Mouse (Mus musculus) lung, postnatal 0 days (tissue): ENCODE data around the gene Slc35c1. TPM values are rescaled to one million over a fixed set of nuclear protein-coding genes. Genes with fewer than 3 reads are reported as not detected.

Experiments
- ATAC-seq: fragments of 200-750 bp; cut with Nextera tagmentation; 2 replicates; pipeline ENCODE4 v1.8.0; 2017; ENCODE audit warnings: moderate library complexity
- DNase-seq: peaks from one replicate; pipeline ENCODE4 v3.0.0-alpha.2; 2016; ENCODE audit warnings: low spot score
- H3K27ac ChIP-seq: fragments of 300-500 bp; sonication (generic); 2 replicates; pipeline ENCODE4 v1.5.1; 2014; ENCODE audit warnings: antibody characterized with exemption, mild to moderate bottlenecking, low read length, mixed read lengths
- H3K27me3 ChIP-seq: fragments of 300-500 bp; sonication (generic); replicated peaks from 2 replicates; pipeline ENCODE4 v1.6.1; 2014; ENCODE audit warnings: low read length, mixed read lengths; ENCODE audit not compliant: insufficient read depth
- H3K36me3 ChIP-seq: fragments of 300-500 bp; sonication (generic); 2 replicates; pipeline ENCODE4 v1.6.1; 2014; ENCODE audit warnings: low read length, mixed read lengths; ENCODE audit not compliant: insufficient read depth
- H3K4me1 ChIP-seq: fragments of 300-500 bp; sonication (generic); 2 replicates; pipeline ENCODE4 v1.6.1; 2014; ENCODE audit warnings: antibody characterized with exemption, low read depth, low read length, mixed read lengths; ENCODE audit not compliant: insufficient read depth
- H3K4me2 ChIP-seq: fragments of 300-500 bp; sonication (generic); replicated peaks from 2 replicates; pipeline ENCODE4 v1.6.1; 2014; ENCODE audit warnings: low read depth, mild to moderate bottlenecking, low read length, moderate library complexity, mixed read lengths
- H3K4me3 ChIP-seq: fragments of 300-500 bp; sonication (generic); 2 replicates; pipeline ENCODE4 v1.5.1; 2014; ENCODE audit warnings: low read depth, low read length
- H3K9ac ChIP-seq: fragments of 300-500 bp; sonication (generic); replicated peaks from 2 replicates; pipeline ENCODE4 v1.6.1; 2014; ENCODE audit warnings: low read depth, mild to moderate bottlenecking
- H3K9me3 ChIP-seq: fragments of 300-500 bp; sonication (generic); 2 replicates; pipeline ENCODE4 v1.6.1; 2016; ENCODE audit warnings: low read length, mixed read lengths
- CTCF ChIP-seq: IDR thresholded peaks from 2 replicates; pipeline ENCODE4 v1.5.1; 2016; ENCODE audit warnings: antibody characterized with exemption, mild to moderate bottlenecking
- EP300 ChIP-seq: IDR thresholded peaks from 2 replicates; pipeline ENCODE4 v1.6.1; 2016; ENCODE audit warnings: antibody characterized with exemption, mild to moderate bottlenecking, control low read depth
- WGBS: fragments of 180-500 bp; shearing (Covaris S2); extraction: QIAGEN DNeasy Blood & Tissue Kit; methylation state at CpG from one replicate; pipeline ENCODE4 v1.1.7; 2014; 5-methylcytosine and 5-hydroxymethylcytosine counted together
- polyA plus RNA-seq: library from polyadenylated mRNA; unstranded; fragments of >200 nt; fragmentation: Nextera tagmentation; extraction: Ambion mirVana; gene quantifications from 2 replicates; pipeline ENCODE4 v1.2.1, GENCODE M21; 2015

Gene Slc35c1
- polyA plus RNA-seq, 1 experiment from 2014 or later, result 12.9 TPM

GRCm38 (mm10) chr2:92430723-92431541 lies 29.4 kb downstream of the Slc35c1 start:
- H3K9me3 ChIP-seq, result no peaks in the 10 kb centered on the region
- no peaks in the 10 kb centered on the region for H3K27me3 ChIP-seq
- no peaks in the 10 kb centered on the region for H3K36me3 ChIP-seq
- 45% methylated on average over 21 of the region's 21 CpGs for WGBS
- peak overlapping the region; percentile 95 for H3K9ac ChIP-seq
- peak overlapping the region; percentile 78 for H3K4me2 ChIP-seq
- peaks cover 51% of the 10 kb centered on the region for H3K4me1 ChIP-seq
- peak; percentile 48 for TF ChIP-seq EP300
- peak; percentile 45 for TF ChIP-seq CTCF
- peak overlapping the region; percentile 93 for H3K4me3 ChIP-seq
- ATAC-seq (peak; percentile 29), DNase-seq (peak; percentile 92)
- peak overlapping the region; percentile 95 for H3K27ac ChIP-seq

DNA sequence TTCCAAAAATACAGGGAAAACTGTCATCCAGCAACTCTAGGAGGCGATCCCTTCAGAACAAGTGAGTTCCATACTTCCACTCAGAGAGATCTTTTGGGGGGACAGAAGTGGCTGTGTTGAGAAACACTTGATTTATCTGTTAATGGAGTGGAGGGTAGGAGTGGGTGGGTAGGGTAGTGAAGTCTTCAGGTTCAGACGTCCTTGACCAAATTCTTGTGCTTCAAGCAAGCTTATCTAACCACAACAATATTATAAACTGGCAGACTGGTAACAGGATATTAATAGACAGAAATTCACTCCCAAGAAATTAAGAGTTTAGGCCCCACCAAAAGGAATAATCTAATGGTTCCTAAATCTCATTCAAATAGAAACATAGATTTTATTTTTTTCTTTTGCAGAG lies 30.2 kb downstream of the Slc35c1 start:
- TF ChIP-seq EP300 (peak; percentile 46; the same call in 1 of the 2 replicates), CTCF (no peak)
- peaks cover 56% of the 10 kb centered on the region for H3K4me1 ChIP-seq
- ATAC-seq (no peak), DNase-seq (peak; percentile 25)
- H3K27ac ChIP-seq, result peak overlapping the region; percentile 95
- no peaks in the 10 kb centered on the region for H3K27me3 ChIP-seq
- no peaks in the 10 kb centered on the region for H3K9me3 ChIP-seq
- WGBS, result 55% methylated on average over 2 of the region's 2 CpGs
- no peak overlapping the region for H3K4me3 ChIP-seq
- peak overlapping the region; percentile 13; the same call in 1 of the 2 replicates for H3K9ac ChIP-seq
- H3K36me3 ChIP-seq, result no peaks in the 10 kb centered on the region
- H3K4me2 ChIP-seq, result peak overlapping the region; percentile 14; the same call in 1 of the 2 replicates

DNA sequence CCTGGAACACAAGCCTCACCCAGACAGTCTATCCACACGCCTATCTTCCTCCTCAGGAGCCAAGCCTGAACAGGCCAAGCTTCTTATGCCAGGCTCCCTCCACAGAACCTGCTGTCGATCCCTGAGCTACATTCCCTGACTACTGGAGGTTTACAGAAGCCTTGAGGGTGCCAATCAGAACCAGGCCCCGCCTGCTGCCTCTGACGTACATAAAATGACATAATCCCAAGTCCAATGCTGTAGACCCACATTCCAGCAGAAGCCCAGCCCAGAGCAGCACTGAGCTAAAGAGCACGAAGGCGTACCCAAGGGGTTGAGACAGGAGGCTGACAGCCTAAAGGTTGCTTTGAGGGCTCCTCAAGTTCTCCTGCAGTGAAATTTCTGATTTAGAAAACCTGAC lies 32.5 kb downstream of the Slc35c1 start:
- H3K9me3 ChIP-seq, result no peaks in the 10 kb centered on the region
- TF ChIP-seq EP300 (peak; percentile 82; the same call in 1 of the 2 replicates), CTCF (peak; percentile 25; the same call in 1 of the 2 replicates)
- no peaks in the 10 kb centered on the region for H3K27me3 ChIP-seq
- ATAC-seq (peak; percentile 76), DNase-seq (peak; percentile 96)
- peak overlapping the region; percentile 2; the same call in 1 of the 2 replicates for H3K4me2 ChIP-seq
- H3K4me1 ChIP-seq, result peaks cover 72% of the 10 kb centered on the region
- no peak overlapping the region; the same call in 1 of the 2 replicates for H3K9ac ChIP-seq
- 19% methylated on average over 6 of the region's 6 CpGs for whole genome bisulfite sequencing
- H3K4me3 ChIP-seq, result no peak overlapping the region
- H3K36me3 ChIP-seq, result peaks cover 9% of the 10 kb centered on the region; the same call in 1 of the 2 replicates
- H3K27ac ChIP-seq, result peak overlapping the region; percentile 95

GRCm38 (mm10) chr2:92426426-92426825 lies 33.9 kb downstream of the Slc35c1 start:
- ATAC-seq (no peak), DNase-seq (peak; percentile 61)
- peaks cover 59% of the 10 kb centered on the region for H3K4me1 ChIP-seq
- H3K4me3 ChIP-seq, result no peak overlapping the region
- no peak overlapping the region for H3K9ac ChIP-seq
- peaks cover 20% of the 10 kb centered on the region; the same call in 1 of the 2 replicates for H3K36me3 ChIP-seq
- no peaks in the 10 kb centered on the region for H3K27me3 ChIP-seq
- peak overlapping the region; percentile 95 for H3K27ac ChIP-seq
- WGBS, result 24% methylated on average over 3 of the region's 3 CpGs
- H3K9me3 ChIP-seq, result no peaks in the 10 kb centered on the region
- 0 out of 2 replicates have a peak overlapping the region, but pooled peaks have one; percentile 6 for H3K4me2 ChIP-seq
- TF ChIP-seq CTCF (no peak), EP300 (peak; percentile 48; the same call in 1 of the 2 replicates)

GRCm38 (mm10) chr2:92425366-92425765 lies 35.0 kb downstream of the Slc35c1 start:
- H3K4me3 ChIP-seq, result no peak overlapping the region
- H3K9me3 ChIP-seq, result no peaks in the 10 kb centered on the region
- H3K9ac ChIP-seq, result no peak overlapping the region
- no peak overlapping the region for H3K4me2 ChIP-seq
- H3K36me3 ChIP-seq, result peaks cover 29% of the 10 kb centered on the region
- DNase-seq (no peak), ATAC-seq (no peak)
- TF ChIP-seq EP300 (no peak), CTCF (no peak)
- H3K27ac ChIP-seq, result peak overlapping the region; percentile 95; the same call in 1 of the 2 replicates
- H3K27me3 ChIP-seq, result no peaks in the 10 kb centered on the region
- WGBS, result 69% methylated on average over 4 of the region's 4 CpGs
- H3K4me1 ChIP-seq, result peaks cover 51% of the 10 kb centered on the region
